Mouse (Mus musculus) lung, embryonic 16.5 days (tissue): ENCODE measurements around the gene Stpg4. TPM values are rescaled to one million over a fixed set of nuclear protein-coding genes. Genes with fewer than 3 reads are reported as not detected.
A peak's percentile ranks its signal among the peaks of the same experiment; 100 is the strongest.

Experiments used
- ATAC-seq: fragments of 200-750 bp; cut with Nextera tagmentation; 2 replicates; pipeline ENCODE4 v1.8.0; 2017; ENCODE audit warnings: low read depth, mild to moderate bottlenecking, moderate library complexity
- H3K27ac ChIP-seq: fragments of 300-500 bp; sonication (generic); 2 replicates; pipeline ENCODE4 v1.5.1; 2014; ENCODE audit warnings: mild to moderate bottlenecking, control low read depth, low read length
- H3K27me3 ChIP-seq: fragments of 300-500 bp; sonication (generic); 2 replicates; pipeline ENCODE4 v1.6.1; 2014; ENCODE audit warnings: low read depth, low read length, mixed read lengths; ENCODE audit not compliant: control insufficient read depth, insufficient read depth
- H3K36me3 ChIP-seq: fragments of 300-500 bp; sonication (generic); 2 replicates; pipeline ENCODE4 v1.6.1; 2014; ENCODE audit warnings: low read length; ENCODE audit not compliant: control insufficient read depth, insufficient read depth
- H3K4me1 ChIP-seq: fragments of 300-500 bp; sonication (generic); replicated peaks from 2 replicates; pipeline ENCODE4 v1.6.1; 2014; ENCODE audit warnings: low read length, mixed read lengths; ENCODE audit not compliant: control insufficient read depth, insufficient read depth
- H3K4me2 ChIP-seq: fragments of 300-500 bp; sonication (generic); 2 replicates; pipeline ENCODE4 v1.6.1; 2014; ENCODE audit warnings: low read depth, low read length, control low read depth
- H3K4me3 ChIP-seq: fragments of 300-500 bp; sonication (generic); 2 replicates; pipeline ENCODE4 v1.5.1; 2014; ENCODE audit warnings: mild to moderate bottlenecking, low read length, control low read depth
- H3K9ac ChIP-seq: fragments of 300-500 bp; sonication (generic); 2 replicates; pipeline ENCODE4 v1.6.1; 2014; ENCODE audit warnings: low read length, control low read depth
- H3K9me3 ChIP-seq: fragments of 300-500 bp; sonication (generic); 2 replicates; pipeline ENCODE4 v1.6.1; 2016; ENCODE audit warnings: low read length; ENCODE audit not compliant: control insufficient read depth
- WGBS: fragments of 180-500 bp; shearing (Covaris S2); extraction: QIAGEN DNeasy Blood & Tissue Kit; methylation state at CpG from one replicate; pipeline ENCODE4 v1.1.7; 2014; 5-methylcytosine and 5-hydroxymethylcytosine counted together
- polyA plus RNA-seq: library from polyadenylated mRNA; unstranded; fragments of >200 nt; fragmentation: Nextera tagmentation; extraction: Ambion mirVana; gene quantifications from 2 replicates; pipeline ENCODE4 v1.2.1, GENCODE M21; 2015

Stpg4 gene
- polyA plus RNA-seq, 1 experiment from 2014 or later: not detected

DNA sequence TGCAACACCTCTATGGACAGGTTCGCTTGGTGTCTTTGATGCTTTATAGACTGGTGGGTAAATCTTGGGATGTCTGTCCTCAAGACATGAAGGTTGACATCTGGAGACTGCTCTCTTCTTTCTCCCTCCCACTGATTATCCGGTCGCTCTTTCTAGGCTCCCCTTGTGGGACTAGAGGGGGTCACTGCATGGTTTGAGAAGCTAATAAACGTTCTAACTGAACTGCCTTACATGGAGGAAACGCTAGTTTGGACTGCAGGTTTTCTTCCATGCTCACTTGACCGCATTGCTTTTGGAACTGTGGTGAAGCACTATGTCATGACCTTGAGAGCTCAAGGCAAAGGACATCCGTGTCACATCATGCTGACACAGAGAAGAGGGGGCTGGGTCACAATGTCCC is 25.8 kb upstream of the Stpg4 start:
- ATAC-seq: no peak
- H3K4me1 ChIP-seq: peaks cover 8% of the 10 kb centered on the region
- 80% methylated on average over 7 of the region's 7 CpGs for WGBS

GRCm38 (mm10) chr17:87448881-87449280 is 21.3 kb upstream of the Stpg4 start:
- 63% methylated on average over 8 of the region's 8 CpGs for WGBS
- Histone ChIP-seq H3K4me2 (no peak overlapping the region), H3K4me3 (no peak overlapping the region), H3K36me3 (no peaks in the 10 kb centered on the region), H3K27ac (no peak overlapping the region), H3K9ac (no peak overlapping the region), H3K27me3 (no peaks in the 10 kb centered on the region), H3K9me3 (no peaks in the 10 kb centered on the region), H3K4me1 (peaks cover 13% of the 10 kb centered on the region)
- no peak for ATAC-seq

More for the DNA sequence above, 25.8 kb upstream of the Stpg4 start:
- Histone ChIP-seq H3K9me3 (no peaks in the 10 kb centered on the region), H3K27me3 (no peaks in the 10 kb centered on the region), H3K9ac (no peak overlapping the region), H3K27ac (no peak overlapping the region), H3K36me3 (no peaks in the 10 kb centered on the region), H3K4me3 (no peak overlapping the region), H3K4me2 (no peak overlapping the region)

DNA sequence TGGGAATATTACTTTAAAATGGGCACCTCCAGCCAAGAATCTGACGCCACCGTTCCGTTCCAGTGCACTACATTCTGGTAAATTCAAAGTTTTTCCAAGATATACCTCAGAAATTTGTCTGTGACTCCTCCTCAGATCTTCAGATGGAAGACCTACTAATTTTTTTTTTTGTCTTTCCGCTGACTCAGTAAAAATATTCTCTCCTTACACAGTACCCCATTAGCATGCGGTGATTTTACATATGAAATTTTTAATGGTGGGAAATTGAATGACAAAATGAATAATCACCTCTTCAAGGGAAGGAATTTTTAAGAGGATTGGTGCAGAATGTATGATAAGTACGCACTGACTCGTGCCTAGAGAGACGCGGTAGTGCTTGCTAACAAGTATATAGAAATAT is 20.8 kb upstream of the Stpg4 start:
- Histone ChIP-seq H3K4me3 (no peak overlapping the region), H3K36me3 (no peaks in the 10 kb centered on the region), H3K4me1 (peaks cover 19% of the 10 kb centered on the region), H3K9me3 (no peaks in the 10 kb centered on the region), H3K4me2 (no peak overlapping the region), H3K27ac (no peak overlapping the region), H3K27me3 (no peaks in the 10 kb centered on the region), H3K9ac (no peak overlapping the region)
- ATAC-seq: no peak
- WGBS: 82% methylated on average over 9 of the region's 9 CpGs

DNA sequence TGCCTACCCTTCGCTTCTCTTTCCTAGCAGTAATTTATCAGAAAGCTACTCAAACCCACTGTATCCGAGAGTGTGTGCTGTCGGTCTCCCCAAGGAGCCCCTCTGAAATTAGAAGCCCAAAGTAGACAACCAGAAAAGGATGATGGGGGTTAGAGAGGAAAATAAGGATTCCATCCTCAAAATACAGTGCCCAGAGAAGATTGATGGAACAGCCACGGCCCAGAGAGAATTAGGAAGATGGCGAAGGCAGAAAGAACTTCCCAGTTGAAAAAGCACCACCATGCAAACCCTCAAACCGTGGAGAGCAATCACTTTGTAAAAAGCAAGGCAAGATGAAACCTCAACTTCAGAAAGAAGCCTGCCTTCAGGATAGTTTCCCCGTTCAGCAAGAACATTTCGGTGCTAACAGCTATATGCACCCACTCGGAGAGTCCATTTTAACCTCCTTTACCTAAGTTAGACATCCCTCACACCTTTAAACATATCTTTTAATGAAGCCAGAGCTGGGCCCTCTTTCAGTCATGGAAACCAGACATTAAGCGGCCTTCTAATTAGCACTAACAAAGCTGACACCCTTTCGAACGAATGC is 20.2 kb upstream of the Stpg4 start:
- peak overlapping the region; percentile 94 for H3K4me3 ChIP-seq
- 49% methylated on average over 12 of the region's 12 CpGs for WGBS
- H3K9ac ChIP-seq: peak overlapping the region; percentile 97
- H3K36me3 ChIP-seq: no peaks in the 10 kb centered on the region
- H3K4me2 ChIP-seq: peak overlapping the region; percentile 79
- peak overlapping the region; percentile 98 for H3K27ac ChIP-seq
- ATAC-seq: no peak
- H3K9me3 ChIP-seq: no peaks in the 10 kb centered on the region
- peaks cover 22% of the 10 kb centered on the region for H3K4me1 ChIP-seq
- H3K27me3 ChIP-seq: no peaks in the 10 kb centered on the region

DNA sequence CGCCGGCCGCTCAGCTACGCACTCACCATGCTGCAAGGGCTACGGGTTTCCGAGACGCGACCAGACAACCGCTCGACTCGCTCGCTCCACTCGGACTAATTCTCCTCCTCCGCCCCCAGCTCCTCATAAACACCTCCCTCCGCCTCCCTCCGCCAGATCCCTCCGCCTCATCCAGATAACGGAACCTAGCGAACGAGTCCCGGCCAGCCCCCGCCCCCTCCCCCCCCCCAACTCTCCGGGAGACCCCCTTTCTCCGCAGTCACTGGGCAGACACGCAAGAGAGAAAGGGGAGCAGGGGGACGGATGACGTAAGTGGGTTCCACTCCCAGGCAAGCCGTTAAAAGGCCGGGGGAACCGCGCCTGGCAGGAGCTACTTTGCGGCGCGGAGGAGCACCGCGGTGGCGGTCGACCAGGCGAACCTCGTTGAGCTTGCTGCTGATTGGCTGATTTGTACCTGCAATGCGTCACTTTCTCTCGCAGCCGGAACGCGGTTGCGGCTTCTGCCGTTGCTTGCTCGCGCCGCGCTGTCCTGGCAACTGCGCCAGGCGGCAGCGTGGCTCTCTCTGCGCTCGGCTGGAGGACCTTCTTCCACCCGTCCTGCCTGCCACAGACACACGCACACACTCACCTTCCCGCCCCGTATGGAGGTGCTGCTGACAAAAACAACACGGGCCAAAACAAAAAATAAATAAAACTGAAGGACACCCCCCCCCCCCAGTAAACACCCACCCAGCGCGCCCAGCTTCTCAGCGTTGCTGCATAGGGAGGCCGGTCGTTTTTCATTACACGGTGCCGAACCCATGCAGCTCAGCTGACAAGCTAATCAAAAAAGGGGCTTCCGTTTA is 19.4 kb upstream of the Stpg4 start, which contains the start of gene Calm2:
TSS of gene Calm2 (minus strand) at position 169 of the 845 bp plus-strand sequence.
- H3K9ac ChIP-seq: peak within 1 kb of the TSS; percentile 97
- 0% methylated on average over 62 of the region's 69 CpGs for WGBS
- ATAC-seq: peak; percentile 93
- H3K4me3 ChIP-seq: peak within 1 kb of the TSS; percentile 94
- H3K27ac ChIP-seq: peak within 1 kb of the TSS; percentile 98
- peak within 1 kb of the TSS; percentile 81 for H3K4me2 ChIP-seq
- H3K4me1 ChIP-seq: peaks cover 24% of the 10 kb centered on the region
- no peaks in the 10 kb centered on the region for H3K27me3 ChIP-seq
- H3K9me3 ChIP-seq: no peaks in the 10 kb centered on the region
- H3K36me3 ChIP-seq: no peaks in the 10 kb centered on the region

DNA sequence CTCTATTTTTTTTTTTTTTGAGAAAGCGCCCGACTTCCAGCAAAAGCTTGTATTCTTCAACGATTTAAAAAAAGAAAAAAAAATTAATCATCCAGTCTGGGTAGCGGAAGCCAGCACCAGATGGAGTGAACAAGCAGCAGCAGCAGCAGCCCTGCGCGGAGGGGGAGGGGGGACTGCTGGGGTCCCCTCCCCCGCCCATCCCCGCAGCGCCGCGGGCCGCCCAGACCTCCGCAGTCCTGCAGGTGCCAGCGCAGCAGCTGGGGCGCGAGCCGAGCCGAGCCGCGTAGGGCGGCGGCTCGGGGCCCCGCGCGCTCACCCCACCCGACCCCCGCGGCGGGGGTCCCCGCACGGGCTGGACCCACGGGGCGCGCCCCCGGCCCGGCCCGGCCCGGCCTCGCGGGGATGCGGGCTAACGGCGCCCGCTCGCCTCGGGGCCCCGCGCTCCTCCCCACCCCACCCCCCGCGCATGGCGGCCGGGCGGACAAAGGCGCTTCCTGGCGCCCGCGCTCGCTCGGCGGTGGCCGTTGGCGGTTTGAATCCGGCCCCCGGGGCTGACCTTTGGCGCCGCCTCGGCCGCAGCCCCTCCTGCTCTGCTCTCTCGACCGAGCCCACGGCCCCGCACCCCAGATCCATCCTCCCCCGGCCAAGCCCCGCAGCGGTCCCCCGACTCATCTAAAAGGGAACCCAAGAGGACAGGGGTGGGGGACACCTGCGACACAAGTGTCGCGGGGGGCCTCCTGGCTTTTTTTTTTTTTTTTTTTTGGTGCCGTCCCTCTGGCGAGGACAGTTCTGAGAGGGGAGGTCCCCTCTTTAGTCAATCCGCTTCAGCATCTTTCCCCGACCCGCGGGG is 18.6 kb upstream of the Stpg4 start:
- WGBS: 0% methylated on average over 49 of the region's 86 CpGs
- Histone ChIP-seq H3K27me3 (no peaks in the 10 kb centered on the region), H3K9me3 (no peaks in the 10 kb centered on the region), H3K9ac (peak overlapping the region; percentile 97), H3K4me2 (peak overlapping the region; percentile 81), H3K4me1 (peaks cover 29% of the 10 kb centered on the region), H3K4me3 (peak overlapping the region; percentile 94), H3K27ac (peak overlapping the region; percentile 98), H3K36me3 (0 out of 2 replicates have a peak, but pooled peaks cover 2% of the 10 kb centered on the region)
- ATAC-seq: peak; percentile 63

GRCm38 (mm10) chr17:87445337-87445916 is 17.9 kb upstream of the Stpg4 start:
- peak overlapping the region; percentile 94 for H3K4me3 ChIP-seq
- peak overlapping the region; percentile 98; the same call in 1 of the 2 replicates for H3K27ac ChIP-seq
- H3K9ac ChIP-seq: peak overlapping the region; percentile 97
- no peak for ATAC-seq
- peak overlapping the region; percentile 81 for H3K4me2 ChIP-seq
- no peaks in the 10 kb centered on the region for H3K27me3 ChIP-seq
- under 1% methylated on average over 13 of the region's 13 CpGs for WGBS
- H3K36me3 ChIP-seq: 0 out of 2 replicates have a peak, but pooled peaks cover 3% of the 10 kb centered on the region
- H3K4me1 ChIP-seq: peaks cover 29% of the 10 kb centered on the region
- no peaks in the 10 kb centered on the region for H3K9me3 ChIP-seq

DNA sequence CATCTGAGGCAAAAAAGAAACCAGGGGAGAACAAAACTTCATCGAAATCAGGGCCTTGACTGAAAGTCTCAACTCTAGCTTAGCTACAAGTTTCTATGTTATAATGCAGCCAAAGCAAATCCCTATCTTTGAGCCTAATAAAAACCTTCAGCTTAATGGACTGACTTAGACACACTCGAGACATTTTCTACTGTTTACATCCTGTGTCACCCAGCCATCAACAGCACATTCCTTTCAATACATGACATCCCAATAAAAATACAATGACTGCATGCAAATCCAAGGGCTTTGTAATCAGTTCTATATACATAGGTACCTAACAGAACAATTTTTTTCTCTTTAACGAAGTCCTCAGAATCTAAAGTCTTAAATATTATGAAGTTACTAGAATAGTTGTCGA is 17.2 kb upstream of the Stpg4 start:
- Histone ChIP-seq H3K9me3 (no peaks in the 10 kb centered on the region), H3K27ac (no peak overlapping the region), H3K4me3 (peak overlapping the region; percentile 40), H3K4me2 (peak overlapping the region; percentile 58), H3K4me1 (peaks cover 32% of the 10 kb centered on the region), H3K27me3 (no peaks in the 10 kb centered on the region), H3K36me3 (0 out of 2 replicates have a peak, but pooled peaks cover 3% of the 10 kb centered on the region), H3K9ac (peak overlapping the region; percentile 42)
- 20% methylated on average over 4 of the region's 4 CpGs for WGBS
- no peak for ATAC-seq
